Mouse (Mus musculus): Measurements from ENCODE around the gene Fto. TPM values are rescaled to one million over a fixed set of nuclear protein-coding genes. Genes with fewer than 3 reads are reported as not detected.

Gene Fto
- polyA plus RNA-seq, 1 experiment from 2014 or later, result 120 TPM

- ATAC-seq (ENCODE audit: low read depth), result no peak
- Histone ChIP-seq H3K36me3 (no peaks in the 10 kb centered on the region), H3K4me3 (no peak overlapping the region), H3K9ac (no peak overlapping the region), H3K4me2 (no peak overlapping the region), H3K9me3 (no peaks in the 10 kb centered on the region), H3K27me3 (no peaks in the 10 kb centered on the region), H3K27ac (replicated peaks) (no peak overlapping the region), H3K4me1 (replicated peaks) (peaks cover 17% of the 10 kb centered on the region)
- WGBS, result 94% methylated on average over 7 of the region's 7 CpGs
Observed at GRCm38 (mm10) chr8:91349816-91350215, 36.5 kb downstream of the Fto start.

DNA sequence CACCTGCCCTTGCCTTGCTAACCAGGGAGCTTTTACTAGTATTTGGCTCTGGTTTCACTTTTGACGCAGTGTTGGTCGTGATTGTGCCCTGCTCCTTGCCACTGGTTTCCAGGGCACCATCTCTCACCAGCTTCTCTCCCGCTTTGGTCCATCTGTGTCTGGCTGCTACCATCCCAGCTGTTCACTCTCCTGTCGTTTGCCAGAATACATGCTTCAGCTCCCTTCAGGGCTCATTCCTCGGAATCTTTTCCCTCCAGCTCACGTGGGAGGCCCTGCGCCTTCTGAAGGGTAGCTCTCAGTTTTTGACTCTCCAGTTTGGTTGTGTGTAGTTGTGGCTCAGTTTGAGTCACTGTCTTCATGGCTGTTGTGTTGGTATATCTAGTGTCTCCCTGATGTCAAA, 37.3 kb downstream of the Fto start:
- H3K36me3 ChIP-seq, result no peaks in the 10 kb centered on the region
- H3K27ac ChIP-seq (replicated peaks), result no peak overlapping the region
- 71% methylated on average over 7 of the region's 7 CpGs for WGBS
- H3K9me3 ChIP-seq, result no peaks in the 10 kb centered on the region
- no peak for ATAC-seq (ENCODE audit: low read depth)
- no peak overlapping the region for H3K4me3 ChIP-seq
- H3K9ac ChIP-seq, result no peak overlapping the region
- H3K4me2 ChIP-seq, result no peak overlapping the region
- H3K27me3 ChIP-seq, result no peaks in the 10 kb centered on the region
- H3K4me1 ChIP-seq (replicated peaks), result peaks cover 25% of the 10 kb centered on the region

GRCm38 (mm10) chr8:91352598-91352997, 39.3 kb downstream of the Fto start:
- no peak overlapping the region for H3K4me2 ChIP-seq
- no peaks in the 10 kb centered on the region for H3K36me3 ChIP-seq
- H3K9me3 ChIP-seq, result no peaks in the 10 kb centered on the region
- no peaks in the 10 kb centered on the region for H3K27me3 ChIP-seq
- no peak overlapping the region for H3K27ac ChIP-seq (replicated peaks)
- 87% methylated on average over 3 of the region's 3 CpGs for WGBS
- H3K4me3 ChIP-seq, result no peak overlapping the region
- no peak for ATAC-seq (ENCODE audit: low read depth)
- no peak overlapping the region for H3K9ac ChIP-seq
- H3K4me1 ChIP-seq (replicated peaks), result peaks cover 40% of the 10 kb centered on the region

DNA sequence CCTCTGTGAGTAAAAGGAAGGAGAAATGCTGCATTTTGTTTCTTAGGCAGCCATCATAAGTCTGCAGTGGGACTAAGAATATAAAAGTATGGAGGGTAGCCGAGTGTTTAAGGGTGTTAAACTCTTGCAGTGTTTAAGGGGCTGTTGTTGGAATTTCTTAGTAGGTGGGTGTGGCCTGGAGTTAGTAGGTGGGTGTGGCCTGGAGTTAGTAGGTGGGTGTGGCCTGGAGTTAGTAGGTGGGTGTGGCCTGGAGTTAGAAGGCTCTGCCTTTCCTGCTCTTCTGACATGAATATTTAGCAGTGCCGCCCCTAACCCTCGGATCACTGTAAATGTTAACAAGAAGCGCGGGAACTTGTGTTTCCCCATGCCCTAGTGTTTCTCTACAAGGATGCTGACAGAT, 39.7 kb downstream of the Fto start:
- 81% methylated on average over 5 of the region's 5 CpGs for WGBS
- peaks cover 40% of the 10 kb centered on the region for H3K4me1 ChIP-seq (replicated peaks)
- peaks cover 5% of the 10 kb centered on the region; the same call in 1 of the 2 replicates for H3K27me3 ChIP-seq
- no peak overlapping the region for H3K27ac ChIP-seq (replicated peaks)
- no peaks in the 10 kb centered on the region for H3K36me3 ChIP-seq
- H3K4me2 ChIP-seq, result no peak overlapping the region
- ATAC-seq (ENCODE audit: low read depth), result no peak
- no peak overlapping the region for H3K4me3 ChIP-seq
- no peaks in the 10 kb centered on the region for H3K9me3 ChIP-seq
- H3K9ac ChIP-seq, result no peak overlapping the region

- 89% methylated on average over 4 of the region's 4 CpGs for WGBS
Observed at GRCm38 (mm10) chr8:91353907-91354306, 40.6 kb downstream of the Fto start.

GRCm38 (mm10) chr8:91355301-91355905, 42.1 kb downstream of the Fto start:
- Histone ChIP-seq H3K4me1 (replicated peaks) (peaks cover 37% of the 10 kb centered on the region), H3K4me3 (no peak overlapping the region), H3K36me3 (no peaks in the 10 kb centered on the region), H3K27me3 (peaks cover 26% of the 10 kb centered on the region), H3K9me3 (no peaks in the 10 kb centered on the region), H3K27ac (replicated peaks) (peak overlapping the region; percentile 62; the same call in 1 of the 2 replicates), H3K4me2 (peak overlapping the region; percentile 27), H3K9ac (peak overlapping the region; percentile 18; the same call in 1 of the 2 replicates)
- WGBS, result 31% methylated on average over 10 of the region's 10 CpGs
- ATAC-seq (ENCODE audit: low read depth), result no peak

More at GRCm38 (mm10) chr8:91353907-91354306, 40.6 kb downstream of the Fto start:
- H3K4me3 ChIP-seq, result no peak overlapping the region
- H3K4me1 ChIP-seq (replicated peaks), result peaks cover 40% of the 10 kb centered on the region
- H3K36me3 ChIP-seq, result no peaks in the 10 kb centered on the region
- no peaks in the 10 kb centered on the region for H3K9me3 ChIP-seq
- no peak for ATAC-seq (ENCODE audit: low read depth)
- H3K27me3 ChIP-seq, result peaks cover 13% of the 10 kb centered on the region
- H3K4me2 ChIP-seq, result no peak overlapping the region
- H3K27ac ChIP-seq (replicated peaks), result no peak overlapping the region
- H3K9ac ChIP-seq, result no peak overlapping the region

GRCm38 (mm10) chr8:91355956-91356699, 42.8 kb downstream of the Fto start:
- H3K4me2 ChIP-seq, result peak overlapping the region; percentile 27
- no peaks in the 10 kb centered on the region for H3K36me3 ChIP-seq
- no peaks in the 10 kb centered on the region for H3K9me3 ChIP-seq
- 47% methylated on average over 11 of the region's 11 CpGs for WGBS
- H3K4me3 ChIP-seq, result no peak overlapping the region
- peak overlapping the region; percentile 62; the same call in 1 of the 2 replicates for H3K27ac ChIP-seq (replicated peaks)
- H3K4me1 ChIP-seq (replicated peaks), result peaks cover 33% of the 10 kb centered on the region
- peaks cover 33% of the 10 kb centered on the region for H3K27me3 ChIP-seq
- peak; percentile 64 for ATAC-seq (ENCODE audit: low read depth)
- H3K9ac ChIP-seq, result no peak overlapping the region

- peaks cover 46% of the 10 kb centered on the region for H3K27me3 ChIP-seq
- H3K4me3 ChIP-seq, result no peak overlapping the region
- ATAC-seq (ENCODE audit: low read depth), result no peak
- no peaks in the 10 kb centered on the region for H3K36me3 ChIP-seq
- H3K9ac ChIP-seq, result no peak overlapping the region
- no peaks in the 10 kb centered on the region for H3K9me3 ChIP-seq
- H3K27ac ChIP-seq (replicated peaks), result no peak overlapping the region
- WGBS, result 90% methylated on average over 4 of the region's 4 CpGs
- no peak overlapping the region for H3K4me2 ChIP-seq
- H3K4me1 ChIP-seq (replicated peaks), result peaks cover 33% of the 10 kb centered on the region
Observed at GRCm38 (mm10) chr8:91357493-91358014, 44.2 kb downstream of the Fto start.

- Histone ChIP-seq H3K27ac (replicated peaks) (no peak overlapping the region), H3K9ac (no peak overlapping the region), H3K27me3 (peaks cover 51% of the 10 kb centered on the region), H3K4me3 (no peak overlapping the region), H3K4me2 (no peak overlapping the region), H3K9me3 (no peaks in the 10 kb centered on the region), H3K36me3 (no peaks in the 10 kb centered on the region), H3K4me1 (replicated peaks) (peaks cover 33% of the 10 kb centered on the region)
- no peak for ATAC-seq (ENCODE audit: low read depth)
- 79% methylated on average over 5 of the region's 5 CpGs for WGBS
Observed at GRCm38 (mm10) chr8:91358016-91358415, 44.7 kb downstream of the Fto start.

DNA sequence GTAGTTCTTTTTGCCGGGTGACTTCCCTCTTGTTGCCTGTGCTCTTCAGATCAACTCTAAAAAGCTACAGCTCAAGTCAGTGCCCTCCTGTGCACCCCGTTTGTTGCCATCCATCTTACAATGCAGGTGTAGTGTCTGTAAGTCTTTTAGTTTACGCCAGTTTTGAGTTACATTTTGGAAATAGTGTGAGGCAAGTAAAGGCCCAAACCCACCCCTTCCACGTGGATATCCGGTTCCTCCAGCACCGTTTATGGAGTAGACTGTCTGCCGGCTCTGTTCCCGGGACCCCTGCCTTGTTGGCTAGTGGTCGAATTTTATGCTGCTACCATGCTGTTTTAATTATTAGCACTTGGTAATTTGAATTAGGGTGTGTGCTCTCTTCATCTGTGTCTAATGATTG, 46.2 kb downstream of the Fto start:
- no peaks in the 10 kb centered on the region for H3K9me3 ChIP-seq
- H3K9ac ChIP-seq, result no peak overlapping the region
- WGBS, result 69% methylated on average over 9 of the region's 9 CpGs
- peaks cover 33% of the 10 kb centered on the region for H3K4me1 ChIP-seq (replicated peaks)
- no peaks in the 10 kb centered on the region for H3K36me3 ChIP-seq
- H3K27me3 ChIP-seq, result peaks cover 66% of the 10 kb centered on the region
- no peak overlapping the region for H3K4me3 ChIP-seq
- no peak for ATAC-seq (ENCODE audit: low read depth)
- H3K4me2 ChIP-seq, result no peak overlapping the region
- H3K27ac ChIP-seq (replicated peaks), result no peak overlapping the region

- 89% methylated on average over 10 of the region's 10 CpGs for WGBS
- Histone ChIP-seq H3K9me3 (no peaks in the 10 kb centered on the region), H3K9ac (no peak overlapping the region), H3K4me2 (no peak overlapping the region), H3K27ac (replicated peaks) (no peak overlapping the region), H3K36me3 (no peaks in the 10 kb centered on the region), H3K27me3 (peaks cover 73% of the 10 kb centered on the region), H3K4me1 (replicated peaks) (peaks cover 33% of the 10 kb centered on the region), H3K4me3 (no peak overlapping the region)
- no peak for ATAC-seq (ENCODE audit: low read depth)
Observed at GRCm38 (mm10) chr8:91360644-91361357, 47.5 kb downstream of the Fto start.

- H3K4me1 ChIP-seq (replicated peaks), result peaks cover 23% of the 10 kb centered on the region
- H3K4me2 ChIP-seq, result no peak overlapping the region
- no peaks in the 10 kb centered on the region for H3K36me3 ChIP-seq
- H3K9me3 ChIP-seq, result no peaks in the 10 kb centered on the region
- ATAC-seq (ENCODE audit: low read depth), result no peak
- H3K4me3 ChIP-seq, result no peak overlapping the region
- no peak overlapping the region for H3K9ac ChIP-seq
- 88% methylated on average over 10 of the region's 10 CpGs for WGBS
- peaks cover 84% of the 10 kb centered on the region for H3K27me3 ChIP-seq
- no peak overlapping the region for H3K27ac ChIP-seq (replicated peaks)
Observed at GRCm38 (mm10) chr8:91363272-91363860, 50.0 kb downstream of the Fto start.
